Mouse (Mus musculus) lung, adult 18-20 months (tissue): ENCODE data around the gene Dnajc6.

ENCODE experiments used
- DNase-seq, 2 experiments: peaks; one replicate each; pipeline ENCODE4 v3.0.0; 2022; ENCODE audit warnings: mixed read lengths in 2 of 2

Dnajc6 gene

GRCm38 (mm10) chr4:101646857-101647195, 150.4 kb downstream of the Dnajc6 start:
- DNase-seq, result no peak

- peak; percentile 100 for DNase-seq
These were observed 150.9 kb downstream of the Dnajc6 start, which contains the start of gene Leprot for GRCm38 (mm10) chr4:101647196-101647905. TSS of gene Leprot (plus strand) at chr4:101647718.

- peak; percentile 38 to 53 for DNase-seq
These were observed 151.7 kb downstream of the Dnajc6 start for GRCm38 (mm10) chr4:101647976-101648642.

- no peak for DNase-seq
These were observed 152.3 kb downstream of the Dnajc6 start for GRCm38 (mm10) chr4:101648745-101649144.

- DNase-seq, result no peak
These were observed 154.5 kb downstream of the Dnajc6 start for GRCm38 (mm10) chr4:101650961-101651360.

- DNase-seq, result no peak
These were observed 157.8 kb downstream of the Dnajc6 start for GRCm38 (mm10) chr4:101654256-101654655.

GRCm38 (mm10) chr4:101654788-101655414, 158.5 kb downstream of the Dnajc6 start:
- no peak for DNase-seq

- no peak for DNase-seq
These were observed 159.0 kb downstream of the Dnajc6 start for GRCm38 (mm10) chr4:101655415-101655790.

GRCm38 (mm10) chr4:101656056-101656455, 159.6 kb downstream of the Dnajc6 start:
- peak; percentile 36 to 57 for DNase-seq

- no peak for DNase-seq
These were observed 160.6 kb downstream of the Dnajc6 start for GRCm38 (mm10) chr4:101656956-101657570.

- DNase-seq, result no peak
These were observed 167.8 kb downstream of the Dnajc6 start for GRCm38 (mm10) chr4:101664160-101664750.

- DNase-seq, result no peak
These were observed 168.3 kb downstream of the Dnajc6 start for GRCm38 (mm10) chr4:101664766-101665165.

- DNase-seq, result no peak
These were observed 172.7 kb downstream of the Dnajc6 start for GRCm38 (mm10) chr4:101669161-101669560.

- no peak for DNase-seq
These were observed 173.4 kb downstream of the Dnajc6 start for GRCm38 (mm10) chr4:101669811-101670210.

- DNase-seq, result no peak
These were observed 178.3 kb downstream of the Dnajc6 start for GRCm38 (mm10) chr4:101674790-101675189.

- peak; percentile 59 to 73 for DNase-seq
These were observed 179.3 kb downstream of the Dnajc6 start for GRCm38 (mm10) chr4:101675726-101676125.

GRCm38 (mm10) chr4:101682620-101683019, 186.2 kb downstream of the Dnajc6 start:
- no peak for DNase-seq

GRCm38 (mm10) chr4:101683086-101683485, 186.6 kb downstream of the Dnajc6 start:
- DNase-seq, result no peak

GRCm38 (mm10) chr4:101684821-101685220, 188.4 kb downstream of the Dnajc6 start:
- no peak for DNase-seq

- no peak for DNase-seq
These were observed 189.9 kb downstream of the Dnajc6 start for GRCm38 (mm10) chr4:101686227-101686810.

- DNase-seq, result no peak
These were observed 192.8 kb downstream of the Dnajc6 start for GRCm38 (mm10) chr4:101689241-101689640.

- no peak for DNase-seq
These were observed 193.2 kb downstream of the Dnajc6 start for GRCm38 (mm10) chr4:101689645-101690044.
